Mouse (Mus musculus): ENCODE data around the gene Cachd1.

GRCm38 (mm10) chr4:100779695-100780094, 3.2 kb downstream of the Cachd1 start:
- TF ChIP-seq CTCF (IDR thresholded peaks at IDR 0.05; ENCODE audit: insufficient read depth, low read length) (no peak), POLR2A (IDR thresholded peaks at IDR 0.05; ENCODE audit: borderline replicate concordance, extremely low read depth, low read depth, low read length) (no peak)

All from lung, adult 2 months (tissue).